Mouse (Mus musculus): Measurements from ENCODE around the gene Mrps26. TPM values are rescaled to one million over a fixed set of nuclear protein-coding genes. Genes with fewer than 3 reads are reported as not detected.

Mrps26 gene
- total RNA-seq, 1 experiment, result 57.0 TPM

- no peak for DNase-seq (ENCODE audit: low read depth, low spot score)
- Histone ChIP-seq H3K27ac (ENCODE audit: insufficient read depth, low read depth, low read length, poor library complexity, severe bottlenecking) (no peak overlapping the region), H3K4me1 (ENCODE audit: control insufficient read depth in 2 of 2, insufficient read depth in 2 of 2, low read length in 2 of 2, poor library complexity in 1 of 2) (no peaks in the 10 kb centered on the region), H3K36me3 (ENCODE audit: control insufficient read depth, insufficient read depth, low read length, poor library complexity, severe bottlenecking) (peaks cover 3% of the 10 kb centered on the region), H3K9ac (ENCODE audit: insufficient read depth, low read depth, low read length, poor library complexity, severe bottlenecking) (no peak overlapping the region), H3K9me3 (ENCODE audit: control insufficient read depth, insufficient read depth, low read depth, low read length) (no peaks in the 10 kb centered on the region), H3K4me3 (ENCODE audit: insufficient read depth in 1 of 2, low read depth in 1 of 2, low read length in 2 of 2, poor library complexity in 1 of 2, severe bottlenecking in 1 of 2) (no peak overlapping the region)
- TF ChIP-seq HCFC1 (IDR thresholded peaks at IDR 0.05; ENCODE audit: borderline replicate concordance, insufficient read depth, low read length), result no peak
- in situ Hi-C loops (cut with MboI; ENCODE audit: low sequenced_read_pairs in 2 of 2, unreplicated experiment in 2 of 2), result no loop called here
These were observed 28.5 kb upstream of the Mrps26 start for GRCm38 (mm10) chr2:130535017-130535416.

GRCm38 (mm10) chr2:130536890-130537289 is 26.7 kb upstream of the Mrps26 start:
- no peak overlapping the region for H3K4me3 ChIP-seq (ENCODE audit: insufficient read depth in 1 of 2, low read depth in 1 of 2, low read length in 2 of 2, poor library complexity in 1 of 2, severe bottlenecking in 1 of 2)
- H3K9ac ChIP-seq (ENCODE audit: insufficient read depth, low read depth, low read length, poor library complexity, severe bottlenecking), result no peak overlapping the region
- no peaks in the 10 kb centered on the region for H3K9me3 ChIP-seq (ENCODE audit: control insufficient read depth, insufficient read depth, low read depth, low read length)
- no peak overlapping the region for H3K27ac ChIP-seq (ENCODE audit: insufficient read depth, low read depth, low read length, poor library complexity, severe bottlenecking)
- no peak for TF ChIP-seq MAFK (IDR thresholded peaks at IDR 0.05; ENCODE audit: insufficient read depth, low read depth, low read length)
- TF ChIP-seq HCFC1 (IDR thresholded peaks at IDR 0.05; ENCODE audit: borderline replicate concordance, insufficient read depth, low read length), result no peak
- no peak for TF ChIP-seq CHD2 (IDR thresholded peaks at IDR 0.05; ENCODE audit: low read depth, low read length)
- TF ChIP-seq ZC3H11A (IDR thresholded peaks at IDR 0.05; ENCODE audit: borderline replicate concordance, low read depth, low read length), result no peak
- TF ChIP-seq ZNF384 (IDR thresholded peaks at IDR 0.05; ENCODE audit: low read depth, low read length), result no peak
- DNase-seq (ENCODE audit: low read depth, low spot score), result no peak
- H3K4me1 ChIP-seq (ENCODE audit: control insufficient read depth in 2 of 2, insufficient read depth in 2 of 2, low read length in 2 of 2, poor library complexity in 1 of 2), result no peaks in the 10 kb centered on the region
- in situ Hi-C loops (cut with MboI; ENCODE audit: low sequenced_read_pairs in 2 of 2, unreplicated experiment in 2 of 2), result no loop called here
- peaks cover 7% of the 10 kb centered on the region for H3K36me3 ChIP-seq (ENCODE audit: control insufficient read depth, insufficient read depth, low read length, poor library complexity, severe bottlenecking)

GRCm38 (mm10) chr2:130538876-130539546 is 24.5 kb upstream of the Mrps26 start:
- H3K4me1 ChIP-seq (ENCODE audit: control insufficient read depth in 2 of 2, insufficient read depth in 2 of 2, low read length in 2 of 2, poor library complexity in 1 of 2), result no peaks in the 10 kb centered on the region
- H3K27ac ChIP-seq (ENCODE audit: insufficient read depth, low read depth, low read length, poor library complexity, severe bottlenecking), result no peak overlapping the region
- H3K4me3 ChIP-seq (ENCODE audit: insufficient read depth in 1 of 2, low read depth in 1 of 2, low read length in 2 of 2, poor library complexity in 1 of 2, severe bottlenecking in 1 of 2), result no peak overlapping the region
- no peak for DNase-seq (ENCODE audit: low read depth, low spot score)
- TF ChIP-seq MAFK (IDR thresholded peaks at IDR 0.05; ENCODE audit: insufficient read depth, low read depth, low read length) (peak; percentile 88), HCFC1 (IDR thresholded peaks at IDR 0.05; ENCODE audit: borderline replicate concordance, insufficient read depth, low read length) (no peak)
- H3K9me3 ChIP-seq (ENCODE audit: control insufficient read depth, insufficient read depth, low read depth, low read length), result no peaks in the 10 kb centered on the region
- in situ Hi-C loops (cut with MboI; ENCODE audit: low sequenced_read_pairs in 2 of 2, unreplicated experiment in 2 of 2), result no loop called here
- H3K9ac ChIP-seq (ENCODE audit: insufficient read depth, low read depth, low read length, poor library complexity, severe bottlenecking), result no peak overlapping the region
- H3K36me3 ChIP-seq (ENCODE audit: control insufficient read depth, insufficient read depth, low read length, poor library complexity, severe bottlenecking), result peaks cover 8% of the 10 kb centered on the region

GRCm38 (mm10) chr2:130540266-130540665 is 23.3 kb upstream of the Mrps26 start:
- in situ Hi-C loops (cut with MboI; ENCODE audit: low sequenced_read_pairs in 2 of 2, unreplicated experiment in 2 of 2), result no loop called here
- no peak overlapping the region for H3K9ac ChIP-seq (ENCODE audit: insufficient read depth, low read depth, low read length, poor library complexity, severe bottlenecking)
- no peaks in the 10 kb centered on the region for H3K9me3 ChIP-seq (ENCODE audit: control insufficient read depth, insufficient read depth, low read depth, low read length)
- no peaks in the 10 kb centered on the region for H3K4me1 ChIP-seq (ENCODE audit: control insufficient read depth in 2 of 2, insufficient read depth in 2 of 2, low read length in 2 of 2, poor library complexity in 1 of 2)
- H3K4me3 ChIP-seq (ENCODE audit: insufficient read depth in 1 of 2, low read depth in 1 of 2, low read length in 2 of 2, poor library complexity in 1 of 2, severe bottlenecking in 1 of 2), result no peak overlapping the region
- TF ChIP-seq ZC3H11A (IDR thresholded peaks at IDR 0.05; ENCODE audit: borderline replicate concordance, low read depth, low read length), result no peak
- no peak overlapping the region for H3K27ac ChIP-seq (ENCODE audit: insufficient read depth, low read depth, low read length, poor library complexity, severe bottlenecking)
- H3K36me3 ChIP-seq (ENCODE audit: control insufficient read depth, insufficient read depth, low read length, poor library complexity, severe bottlenecking), result peaks cover 19% of the 10 kb centered on the region
- DNase-seq (ENCODE audit: low read depth, low spot score), result no peak

- Histone ChIP-seq H3K4me3 (ENCODE audit: insufficient read depth in 1 of 2, low read depth in 1 of 2, low read length in 2 of 2, poor library complexity in 1 of 2, severe bottlenecking in 1 of 2) (no peak overlapping the region), H3K4me1 (ENCODE audit: control insufficient read depth in 2 of 2, insufficient read depth in 2 of 2, low read length in 2 of 2, poor library complexity in 1 of 2) (no peaks in the 10 kb centered on the region), H3K36me3 (ENCODE audit: control insufficient read depth, insufficient read depth, low read length, poor library complexity, severe bottlenecking) (peaks cover 17% of the 10 kb centered on the region), H3K27ac (ENCODE audit: insufficient read depth, low read depth, low read length, poor library complexity, severe bottlenecking) (no peak overlapping the region), H3K9ac (ENCODE audit: insufficient read depth, low read depth, low read length, poor library complexity, severe bottlenecking) (no peak overlapping the region), H3K9me3 (ENCODE audit: control insufficient read depth, insufficient read depth, low read depth, low read length) (no peaks in the 10 kb centered on the region)
- DNase-seq (ENCODE audit: low read depth, low spot score), result no peak
- no peak for TF ChIP-seq CHD2 (IDR thresholded peaks at IDR 0.05; ENCODE audit: low read depth, low read length)
- TF ChIP-seq ZNF384 (IDR thresholded peaks at IDR 0.05; ENCODE audit: low read depth, low read length), result no peak
- TF ChIP-seq MAFK (IDR thresholded peaks at IDR 0.05; ENCODE audit: insufficient read depth, low read depth, low read length), result no peak
- TF ChIP-seq HCFC1 (IDR thresholded peaks at IDR 0.05; ENCODE audit: borderline replicate concordance, insufficient read depth, low read length), result no peak
- no peak for TF ChIP-seq ZC3H11A (IDR thresholded peaks at IDR 0.05; ENCODE audit: borderline replicate concordance, low read depth, low read length)
- in situ Hi-C loops (cut with MboI; ENCODE audit: low sequenced_read_pairs in 2 of 2, unreplicated experiment in 2 of 2), result no loop called here
These were observed 16.6 kb upstream of the Mrps26 start for GRCm38 (mm10) chr2:130546957-130547356.

All from ES-E14 (cell line).